Mouse (Mus musculus) hindbrain, embryonic 10.5 days (tissue): Measurements from ENCODE around the gene Dph1. TPM values are rescaled to one million over a fixed set of nuclear protein-coding genes. Genes with fewer than 3 reads are reported as not detected.
"Not testable (repeated sequence)": the region's sequence is repeated elsewhere in the genome, so short reads cannot be mapped to it uniquely, and the experiment has no call there.

Experiments
- DNase-seq: peaks from one replicate; pipeline ENCODE4 v3.0.0-alpha.2; 2017; ENCODE audit warnings: low spot score
- H3K27ac ChIP-seq: fragments of 300-500 bp; sonication (generic); 2 replicates; pipeline ENCODE4 v1.5.1; 2016; ENCODE audit warnings: mild to moderate bottlenecking, moderate library complexity
- H3K27me3 ChIP-seq: fragments of 300-500 bp; sonication (generic); 2 replicates; pipeline ENCODE4 v1.6.1; 2016; ENCODE audit warnings: mild to moderate bottlenecking; ENCODE audit not compliant: poor library complexity, insufficient read depth, severe bottlenecking
- H3K36me3 ChIP-seq: fragments of 300-500 bp; sonication (generic); 2 replicates; pipeline ENCODE4 v1.6.1; 2016; ENCODE audit warnings: mild to moderate bottlenecking, moderate library complexity
- H3K4me1 ChIP-seq: fragments of 300-500 bp; sonication (generic); replicated peaks from 2 replicates; pipeline ENCODE4 v1.6.1; 2016; ENCODE audit warnings: mild to moderate bottlenecking
- H3K4me3 ChIP-seq: fragments of 300-500 bp; sonication (generic); 2 replicates; pipeline ENCODE4 v1.5.1; 2016; ENCODE audit warnings: mild to moderate bottlenecking, moderate library complexity
- H3K9me3 ChIP-seq: fragments of 300-500 bp; sonication (generic); 2 replicates; pipeline ENCODE4 v1.6.1; 2016; ENCODE audit warnings: mild to moderate bottlenecking, moderate library complexity
- WGBS: fragments of 180-500 bp; shearing (Covaris S2); methylation state at CpG from one replicate; pipeline ENCODE4 v1.1.7; 2016; 5-methylcytosine and 5-hydroxymethylcytosine counted together
- polyA plus RNA-seq: library from polyadenylated mRNA; unstranded; fragments of >200 nt; fragmentation: Nextera tagmentation; extraction: Ambion mirVana; gene quantifications from 2 replicates; pipeline ENCODE4 v1.2.1, GENCODE M21; 2016

Gene Dph1
- polyA plus RNA-seq, 1 experiment from 2014 or later = 23.2 TPM

- H3K27ac ChIP-seq = 0 out of 2 replicates have a peak overlapping the region, but pooled peaks have one; percentile 29
- 62% methylated on average over 2 of the region's 2 CpGs for WGBS
Measured at GRCm38 (mm10) chr11:75184986-75185385, 6.1 kb downstream of the Dph1 start.

GRCm38 (mm10) chr11:75184573-75184972 lies 6.5 kb downstream of the Dph1 start:
- H3K4me3 ChIP-seq = no peak overlapping the region
- 0 out of 2 replicates have a peak overlapping the region, but pooled peaks have one; percentile 29 for H3K27ac ChIP-seq
- DNase-seq = no peak
- 85% methylated on average over 5 of the region's 5 CpGs for WGBS
- H3K9me3 ChIP-seq = no peaks in the 10 kb centered on the region
- peaks cover 29% of the 10 kb centered on the region for H3K4me1 ChIP-seq
- H3K27me3 ChIP-seq = no peaks in the 10 kb centered on the region
- peaks cover 56% of the 10 kb centered on the region for H3K36me3 ChIP-seq

More at GRCm38 (mm10) chr11:75184986-75185385, 6.1 kb downstream of the Dph1 start:
- Histone ChIP-seq H3K4me1 (peaks cover 30% of the 10 kb centered on the region), H3K9me3 (no peaks in the 10 kb centered on the region), H3K4me3 (no peak overlapping the region), H3K36me3 (peaks cover 56% of the 10 kb centered on the region), H3K27me3 (no peaks in the 10 kb centered on the region)
- no peak for DNase-seq

- Histone ChIP-seq H3K4me3 (no peak overlapping the region), H3K9me3 (no peaks in the 10 kb centered on the region), H3K4me1 (peaks cover 29% of the 10 kb centered on the region), H3K36me3 (peaks cover 56% of the 10 kb centered on the region), H3K27me3 (no peaks in the 10 kb centered on the region), H3K27ac (no peak overlapping the region)
- no peak for DNase-seq
- 77% methylated on average over 2 of the region's 2 CpGs for WGBS
Measured at GRCm38 (mm10) chr11:75183917-75184570, 7.0 kb downstream of the Dph1 start.

DNA sequence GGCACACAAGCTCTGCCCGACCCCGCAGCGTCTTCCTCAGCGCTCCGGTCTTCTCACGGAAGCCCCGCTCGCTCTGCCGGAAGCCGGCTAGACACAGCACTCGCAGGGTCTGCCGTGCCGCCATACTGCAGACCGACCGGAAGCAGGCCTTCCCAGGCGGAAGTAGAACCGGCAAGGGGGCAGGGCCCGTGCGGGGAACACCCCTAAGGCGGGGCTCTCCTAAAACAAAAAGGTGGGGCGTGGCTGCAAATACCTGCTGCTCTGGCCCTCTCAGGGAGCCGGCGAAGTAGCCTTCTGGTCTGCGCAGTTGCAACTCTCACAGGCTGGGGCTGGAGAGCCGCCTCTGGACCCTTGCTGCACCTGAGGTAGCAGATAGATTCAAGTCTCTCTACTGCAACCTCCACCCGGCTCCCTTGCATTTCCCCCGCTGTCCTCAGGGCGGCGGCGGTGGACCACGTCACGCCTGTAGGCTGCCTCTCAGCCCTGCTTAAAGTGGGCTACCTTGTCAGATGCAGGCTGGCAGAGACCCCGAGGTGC lies 12.3 kb downstream of the Dph1 start, which contains the start of gene Ovca2:
TSS of gene Ovca2 (minus strand) at position 164 of the 537 bp plus-strand sequence.
- Histone ChIP-seq H3K36me3 (peaks cover 56% of the 10 kb centered on the region), H3K27ac (peak within 1 kb of the TSS; percentile 92), H3K4me3 (peak within 1 kb of the TSS; percentile 86), H3K27me3 (peaks cover 16% of the 10 kb centered on the region; the same call in 1 of the 2 replicates), H3K4me1 (peaks cover 33% of the 10 kb centered on the region), H3K9me3 (no peaks in the 10 kb centered on the region)
- WGBS = under 1% methylated on average over 33 of the region's 33 CpGs
- DNase-seq = peak; percentile 95

- Histone ChIP-seq H3K4me3 (peak overlapping the region; percentile 86), H3K4me1 (peaks cover 40% of the 10 kb centered on the region), H3K9me3 (no peaks in the 10 kb centered on the region), H3K36me3 (peaks cover 49% of the 10 kb centered on the region), H3K27ac (peak overlapping the region; percentile 92), H3K27me3 (peaks cover 19% of the 10 kb centered on the region)
- 60% methylated on average over 12 of the region's 12 CpGs for WGBS
- DNase-seq = no peak
Measured at GRCm38 (mm10) chr11:75178011-75178410, 13.0 kb downstream of the Dph1 start.

DNA sequence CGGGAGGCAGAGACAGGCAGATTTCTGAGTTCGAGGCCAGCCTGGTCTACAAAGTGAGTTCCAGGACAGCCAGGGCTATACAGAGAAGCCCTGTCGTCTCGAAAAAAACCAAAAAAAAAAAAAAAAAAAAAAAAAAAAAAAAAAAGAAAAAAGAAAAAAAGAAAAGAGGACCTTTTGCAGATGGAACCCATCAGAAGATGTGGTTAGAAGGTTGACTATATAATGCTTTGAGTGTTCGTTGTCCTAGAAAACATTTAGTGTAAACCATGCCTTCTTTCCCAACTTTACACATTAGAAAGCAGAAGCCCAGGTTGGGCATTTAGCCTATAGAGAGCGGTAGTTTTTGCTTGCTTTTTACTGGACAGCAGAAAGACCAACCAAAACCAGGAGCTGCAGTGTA lies 16.5 kb downstream of the Dph1 start:
- peaks cover 20% of the 10 kb centered on the region for H3K36me3 ChIP-seq
- not testable (repeated sequence) for H3K4me3 ChIP-seq, DNase-seq, H3K27ac ChIP-seq, H3K9me3 ChIP-seq
- WGBS = 76% methylated on average over 6 of the region's 6 CpGs
- peaks cover 54% of the 10 kb centered on the region for H3K27me3 ChIP-seq
- peaks cover 65% of the 10 kb centered on the region for H3K4me1 ChIP-seq

GRCm38 (mm10) chr11:75173799-75174165 lies 17.3 kb downstream of the Dph1 start:
- Histone ChIP-seq H3K4me1 (peaks cover 64% of the 10 kb centered on the region), H3K27me3 (peaks cover 62% of the 10 kb centered on the region), H3K27ac (no peak overlapping the region), H3K9me3 (no peaks in the 10 kb centered on the region), H3K36me3 (peaks cover 20% of the 10 kb centered on the region), H3K4me3 (peak overlapping the region; percentile 58)
- WGBS = 3% methylated on average over 15 of the region's 15 CpGs
- no peak for DNase-seq

GRCm38 (mm10) chr11:75173095-75173798 lies 17.8 kb downstream of the Dph1 start:
- Histone ChIP-seq H3K4me1 (peaks cover 65% of the 10 kb centered on the region), H3K36me3 (peaks cover 20% of the 10 kb centered on the region), H3K27ac (peak overlapping the region; percentile 60), H3K9me3 (no peaks in the 10 kb centered on the region), H3K27me3 (peaks cover 67% of the 10 kb centered on the region), H3K4me3 (peak overlapping the region; percentile 58)
- under 1% methylated on average over 71 of the region's 71 CpGs for WGBS
- DNase-seq = peak; percentile 88

DNA sequence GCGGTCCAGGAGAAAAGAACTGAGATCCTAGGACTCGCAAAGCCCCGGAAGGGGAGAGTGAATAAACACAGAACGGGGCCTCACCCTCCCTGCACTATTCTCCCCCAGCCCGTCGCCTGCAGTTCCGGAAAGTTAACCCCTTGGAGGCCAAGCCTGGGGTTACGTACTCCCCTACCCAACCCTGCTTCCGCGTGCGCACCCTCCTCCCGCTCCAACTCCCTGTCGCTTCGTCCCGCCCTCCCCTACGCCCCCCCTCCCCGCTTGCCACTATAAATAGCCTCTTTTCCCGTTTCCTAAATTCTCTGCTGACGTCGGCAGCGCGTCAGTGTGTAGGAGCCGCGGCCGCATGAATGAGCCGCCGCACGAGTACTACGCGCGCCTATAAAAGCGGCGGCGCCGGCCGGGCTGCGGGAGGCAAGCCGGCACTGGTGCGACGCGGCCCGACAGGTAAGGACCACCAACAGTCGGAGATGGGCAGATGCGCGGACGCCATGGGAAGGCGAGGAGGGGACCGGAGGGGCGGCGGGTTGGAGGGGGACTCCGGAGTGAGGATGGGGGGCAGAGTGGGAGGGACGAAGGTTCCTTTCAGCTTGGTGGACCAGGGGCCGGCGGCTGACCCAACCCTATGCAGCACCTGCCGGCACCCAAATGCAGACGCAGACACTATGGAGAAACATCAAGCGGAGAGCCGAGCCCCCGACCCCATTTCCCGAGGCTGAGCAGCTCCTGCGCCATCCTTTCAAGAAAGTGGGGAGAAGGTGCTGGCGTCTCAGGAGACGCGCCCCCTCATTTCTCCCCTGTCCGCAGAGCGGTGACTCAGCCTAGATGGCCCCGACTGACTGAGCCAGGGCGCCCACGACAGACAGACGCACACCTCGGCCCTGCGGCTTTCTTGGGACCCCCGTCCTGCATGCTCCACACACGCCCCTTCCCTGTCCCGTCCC lies 18.6 kb downstream of the Dph1 start:
- under 1% methylated on average over 75 of the region's 75 CpGs for WGBS
- H3K27me3 ChIP-seq = peaks cover 75% of the 10 kb centered on the region
- H3K27ac ChIP-seq = peak overlapping the region; percentile 60; the same call in 1 of the 2 replicates
- peaks cover 65% of the 10 kb centered on the region for H3K4me1 ChIP-seq
- DNase-seq = peak; percentile 38
- H3K4me3 ChIP-seq = peak overlapping the region; percentile 58
- H3K9me3 ChIP-seq = no peaks in the 10 kb centered on the region
- peaks cover 13% of the 10 kb centered on the region for H3K36me3 ChIP-seq

DNA sequence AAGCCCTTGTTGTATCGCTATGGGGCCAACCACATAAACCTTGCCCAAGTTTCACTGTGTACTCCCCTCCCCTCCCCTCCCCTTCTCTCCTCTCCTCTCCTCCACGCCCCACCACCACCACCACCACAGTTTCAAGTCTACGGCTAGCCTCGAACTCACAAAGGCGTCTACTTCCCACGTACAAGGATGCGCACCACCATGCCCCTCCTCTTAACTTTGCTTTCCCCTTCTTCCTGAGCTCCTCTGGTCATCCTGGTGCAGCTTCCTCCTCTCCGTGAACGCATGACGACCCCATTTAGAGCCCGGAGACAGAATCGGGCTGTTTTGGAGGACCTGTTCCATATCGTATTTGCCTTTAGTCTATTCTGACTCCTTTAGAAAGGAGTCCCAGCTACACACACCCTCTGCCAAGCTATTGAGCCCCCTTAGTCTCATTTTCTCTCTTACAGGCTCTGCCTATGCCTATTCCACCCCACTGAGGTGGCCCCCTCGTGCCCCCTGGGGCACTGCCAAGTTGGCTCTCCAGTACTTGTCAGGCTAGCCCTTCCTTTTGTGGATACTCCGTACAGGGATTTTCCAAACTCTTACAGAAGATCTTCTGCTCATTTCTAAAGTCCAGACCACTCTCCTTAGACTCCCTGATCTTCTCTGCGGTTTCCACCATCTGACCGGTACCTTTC lies 19.7 kb downstream of the Dph1 start:
- H3K4me3 ChIP-seq = peak overlapping the region; percentile 58
- H3K27me3 ChIP-seq = peaks cover 86% of the 10 kb centered on the region
- H3K4me1 ChIP-seq = peaks cover 75% of the 10 kb centered on the region
- no peaks in the 10 kb centered on the region for H3K9me3 ChIP-seq
- peaks cover 2% of the 10 kb centered on the region for H3K36me3 ChIP-seq
- H3K27ac ChIP-seq = no peak overlapping the region
- no peak for DNase-seq
- WGBS = 4% methylated on average over 17 of the region's 17 CpGs

- H3K4me1 ChIP-seq = peaks cover 86% of the 10 kb centered on the region
- WGBS = under 1% methylated on average over 38 of the region's 38 CpGs
Measured at GRCm38 (mm10) chr11:75170136-75170751, 20.8 kb downstream of the Dph1 start.

More at GRCm38 (mm10) chr11:75170136-75170751, 20.8 kb downstream of the Dph1 start:
- H3K27ac ChIP-seq = no peak overlapping the region
- peak; percentile 91 for DNase-seq
- H3K27me3 ChIP-seq = peaks cover 92% of the 10 kb centered on the region
- peak overlapping the region; percentile 54 for H3K4me3 ChIP-seq
- no peaks in the 10 kb centered on the region for H3K9me3 ChIP-seq
- no peaks in the 10 kb centered on the region for H3K36me3 ChIP-seq
